Mouse (Mus musculus) kidney, embryonic 16.5 days (tissue): Measurements from ENCODE around the gene Il17re. TPM values are rescaled to one million over a fixed set of nuclear protein-coding genes. Genes with fewer than 3 reads are reported as not detected.

Experiments
- ATAC-seq: fragments of 200-750 bp; cut with Nextera tagmentation; 2 replicates; pipeline ENCODE4 v1.8.0; 2017; ENCODE audit warnings: moderate TSS enrichment; ENCODE audit not compliant: low FRiP score, low TSS enrichment
- H3K27ac ChIP-seq: fragments of 300-500 bp; sonication (generic); 2 replicates; pipeline ENCODE4 v1.5.1; 2014; ENCODE audit warnings: low read length
- H3K27me3 ChIP-seq: fragments of 300-500 bp; sonication (generic); 2 replicates; pipeline ENCODE4 v1.6.1; 2014; ENCODE audit warnings: low read length, control low read depth, mixed read lengths; ENCODE audit not compliant: insufficient read depth
- H3K36me3 ChIP-seq: fragments of 300-500 bp; sonication (generic); 2 replicates; pipeline ENCODE4 v1.6.1; 2014; ENCODE audit warnings: low read length, control low read depth, mixed read lengths; ENCODE audit not compliant: insufficient read depth
- H3K4me1 ChIP-seq: fragments of 300-500 bp; sonication (generic); 2 replicates; pipeline ENCODE4 v1.6.1; 2014; ENCODE audit warnings: low read length, control low read depth, mixed read lengths; ENCODE audit not compliant: insufficient read depth
- H3K4me2 ChIP-seq: fragments of 300-500 bp; sonication (generic); replicated peaks from 2 replicates; pipeline ENCODE4 v1.6.1; 2014; ENCODE audit warnings: low read depth, low read length
- H3K4me3 ChIP-seq: fragments of 300-500 bp; sonication (generic); 2 replicates; pipeline ENCODE4 v1.5.1; 2014; ENCODE audit warnings: mild to moderate bottlenecking, low read length
- H3K9ac ChIP-seq: fragments of 300-500 bp; sonication (generic); replicated peaks from 2 replicates; pipeline ENCODE4 v1.6.1; 2014; ENCODE audit warnings: low read length
- H3K9me3 ChIP-seq: fragments of 300-500 bp; sonication (generic); 2 replicates; pipeline ENCODE4 v1.6.1; 2016; ENCODE audit warnings: low read length, control low read depth
- WGBS: fragments of 180-500 bp; shearing (Covaris S2); extraction: QIAGEN DNeasy Blood & Tissue Kit; methylation state at CpG from one replicate; pipeline ENCODE4 v1.1.7; 2014; 5-methylcytosine and 5-hydroxymethylcytosine counted together
- polyA plus RNA-seq: library from polyadenylated mRNA; unstranded; fragments of >200 nt; fragmentation: Nextera tagmentation; extraction: Ambion mirVana; gene quantifications from 2 replicates; pipeline ENCODE4 v1.2.1, GENCODE M21; 2015

Gene Il17re
- polyA plus RNA-seq, 1 experiment from 2014 or later = 10.1 TPM

DNA sequence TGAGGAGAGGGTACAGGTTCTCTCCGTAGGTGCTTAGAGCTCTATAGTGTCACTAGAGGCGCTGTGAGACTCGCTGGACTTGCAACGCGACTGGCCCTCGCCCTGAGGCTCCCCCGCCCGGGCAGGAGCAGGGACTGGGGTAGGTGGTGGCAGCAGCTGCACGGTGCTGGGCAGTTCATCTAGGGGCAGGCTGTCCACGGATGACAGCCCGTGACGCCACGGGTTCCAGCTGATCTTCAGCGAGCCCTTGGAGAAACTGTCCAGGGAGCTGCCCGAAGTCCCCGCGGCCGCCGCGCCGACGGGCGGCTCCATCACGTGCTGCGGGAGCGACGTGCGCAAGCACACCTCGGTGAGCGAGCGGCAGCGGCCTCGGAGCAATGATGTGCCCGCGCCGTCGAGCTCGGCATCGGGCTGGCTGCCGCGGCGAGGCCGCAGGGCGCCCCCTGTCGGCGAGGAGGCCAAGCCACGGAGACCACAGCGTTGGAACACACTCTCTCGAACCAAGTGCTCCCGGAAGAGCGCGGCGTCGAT lies 36.0 kb downstream of the Il17re start:
- H3K27ac ChIP-seq = no peak overlapping the region
- peaks cover 13% of the 10 kb centered on the region; the same call in 1 of the 2 replicates for H3K27me3 ChIP-seq
- peak; percentile 85 for ATAC-seq
- no peaks in the 10 kb centered on the region for H3K9me3 ChIP-seq
- H3K9ac ChIP-seq = peak overlapping the region; percentile 53
- H3K36me3 ChIP-seq = peaks cover 21% of the 10 kb centered on the region; the same call in 1 of the 2 replicates
- peaks cover 5% of the 10 kb centered on the region; the same call in 1 of the 2 replicates for H3K4me1 ChIP-seq
- peak overlapping the region; percentile 42 for H3K4me3 ChIP-seq
- WGBS = 3% methylated on average over 50 of the region's 54 CpGs
- peak overlapping the region; percentile 58 for H3K4me2 ChIP-seq

DNA sequence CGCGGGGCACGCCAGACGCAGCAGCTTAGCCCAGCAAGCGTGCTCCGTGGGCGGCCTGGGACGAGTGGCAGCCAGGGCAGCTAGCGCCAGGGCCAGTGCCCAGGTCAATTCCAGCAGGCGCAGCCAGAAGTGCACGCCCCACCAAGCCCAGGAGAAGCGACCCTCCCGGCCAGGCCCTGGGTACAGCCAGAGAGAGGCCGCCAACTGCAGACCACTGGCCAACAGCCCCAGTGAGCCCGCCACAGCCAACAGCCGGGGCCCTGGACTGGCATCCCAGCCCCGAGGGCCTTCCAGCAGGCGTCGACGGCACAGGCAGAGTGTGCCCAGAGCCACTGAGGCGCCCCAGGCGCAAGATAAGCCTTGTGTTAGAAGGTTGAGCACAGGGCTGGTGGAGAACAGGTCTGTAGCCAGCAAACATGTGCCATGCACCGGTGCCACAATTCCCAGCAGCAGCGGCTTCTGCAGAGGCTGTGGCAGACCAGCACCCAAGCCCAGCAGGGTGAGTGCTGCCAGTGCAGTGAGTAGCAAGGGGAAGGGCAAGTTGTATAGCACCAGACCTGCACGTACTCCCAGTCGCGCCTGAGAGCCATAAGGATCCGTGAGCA lies 36.9 kb downstream of the Il17re start:
- peak overlapping the region; percentile 42 for H3K4me3 ChIP-seq
- H3K4me2 ChIP-seq = peak overlapping the region; percentile 58
- H3K36me3 ChIP-seq = peaks cover 16% of the 10 kb centered on the region; the same call in 1 of the 2 replicates
- 44% methylated on average over 28 of the region's 28 CpGs for WGBS
- 0 out of 2 replicates have a peak, but pooled peaks have one; percentile 7 for ATAC-seq
- H3K9ac ChIP-seq = 0 out of 2 replicates have a peak overlapping the region, but pooled peaks have one; percentile 53
- H3K9me3 ChIP-seq = no peaks in the 10 kb centered on the region
- H3K4me1 ChIP-seq = peaks cover 5% of the 10 kb centered on the region; the same call in 1 of the 2 replicates
- H3K27ac ChIP-seq = no peak overlapping the region
- peaks cover 13% of the 10 kb centered on the region; the same call in 1 of the 2 replicates for H3K27me3 ChIP-seq

DNA sequence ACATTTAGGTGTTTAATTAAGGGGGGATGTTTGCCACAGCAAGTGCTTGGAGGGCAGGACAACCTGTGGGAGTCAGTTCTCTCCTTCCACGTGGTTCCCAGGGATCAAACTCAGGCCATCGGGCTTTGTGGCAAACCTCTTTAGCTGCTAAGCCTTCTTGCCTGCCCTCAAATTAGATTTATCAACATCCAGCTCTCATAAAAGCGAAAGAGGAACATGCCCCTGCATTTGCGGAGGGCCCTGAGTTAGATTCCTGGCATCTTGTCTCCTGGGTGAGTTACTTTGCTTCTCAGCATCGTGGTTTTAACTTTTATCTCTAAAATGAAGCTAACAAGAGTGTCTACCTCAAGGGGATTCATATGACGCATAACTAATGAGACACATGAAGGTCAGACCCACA lies 41.1 kb downstream of the Il17re start:
- 69% methylated on average over 6 of the region's 6 CpGs for WGBS
- Histone ChIP-seq H3K36me3 (no peaks in the 10 kb centered on the region), H3K4me1 (peaks cover 10% of the 10 kb centered on the region), H3K9me3 (no peaks in the 10 kb centered on the region), H3K9ac (no peak overlapping the region), H3K4me2 (no peak overlapping the region), H3K27me3 (peaks cover 34% of the 10 kb centered on the region), H3K4me3 (no peak overlapping the region), H3K27ac (no peak overlapping the region)
- ATAC-seq = no peak

DNA sequence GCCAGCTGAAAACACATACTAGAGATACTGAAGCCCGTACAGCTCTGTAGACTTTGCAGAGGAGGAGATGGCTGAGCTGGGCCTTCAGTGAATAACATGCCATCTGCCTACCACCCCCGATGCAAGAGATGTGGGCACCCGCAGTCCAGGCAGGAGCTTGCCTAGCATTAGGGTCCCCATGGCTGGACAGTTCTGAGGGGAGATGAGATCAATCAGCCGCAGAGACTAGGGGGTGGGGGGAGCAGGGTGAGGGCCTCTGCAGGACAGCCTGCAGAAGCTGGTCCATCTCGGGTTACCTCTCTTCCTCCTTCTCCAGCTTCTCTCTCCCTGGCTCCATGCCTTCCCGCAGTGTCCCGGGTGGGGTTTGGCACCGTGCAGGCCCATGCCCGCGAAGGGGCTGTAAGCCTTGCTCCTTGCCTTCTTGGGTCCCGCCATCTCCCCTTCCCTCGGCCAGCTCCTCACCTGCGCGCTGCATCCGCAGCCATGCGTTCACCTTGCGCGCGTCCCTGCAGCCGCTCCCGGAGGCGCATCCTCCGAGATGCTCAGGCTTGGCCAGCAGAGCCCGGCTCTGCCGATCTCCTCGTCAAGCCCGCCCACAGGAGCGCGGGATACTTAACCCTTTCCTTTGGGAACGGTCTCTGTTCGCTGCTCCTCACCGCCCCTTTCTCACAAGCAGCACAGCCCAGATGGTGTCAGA lies 43.3 kb downstream of the Il17re start, which contains the start of gene Prrt3:
Prrt3 (minus strand) TSS at position 544 of the 697 bp plus-strand sequence.
- H3K36me3 ChIP-seq = no peaks in the 10 kb centered on the region
- H3K27me3 ChIP-seq = peaks cover 20% of the 10 kb centered on the region
- ATAC-seq = peak; percentile 74
- H3K27ac ChIP-seq = no peak within 1 kb of the TSS
- peak within 1 kb of the TSS; percentile 62 for H3K9ac ChIP-seq
- peaks cover 5% of the 10 kb centered on the region for H3K4me1 ChIP-seq
- H3K9me3 ChIP-seq = no peaks in the 10 kb centered on the region
- H3K4me3 ChIP-seq = peak within 1 kb of the TSS; percentile 45
- peak within 1 kb of the TSS; percentile 59 for H3K4me2 ChIP-seq
- WGBS = 2% methylated on average over 32 of the region's 32 CpGs

DNA sequence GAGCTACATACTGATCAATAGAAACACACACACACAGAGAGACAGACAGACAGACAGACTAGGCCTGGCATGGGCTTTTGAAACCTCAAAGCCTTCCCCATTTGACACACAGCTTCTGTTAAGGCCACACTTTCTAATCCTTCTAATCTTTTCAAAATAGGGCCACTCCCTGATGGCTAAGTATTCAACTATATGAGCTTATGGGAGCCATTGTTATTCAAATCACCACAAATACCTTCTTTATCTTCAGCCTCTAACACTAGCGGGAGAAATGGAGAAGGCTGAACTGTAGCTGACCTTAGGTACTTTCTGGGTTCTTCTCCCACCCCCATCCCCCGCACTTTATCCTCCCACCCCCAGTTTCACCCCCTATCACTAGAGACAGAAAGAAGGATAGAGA lies 44.5 kb downstream of the Il17re start:
- H3K36me3 ChIP-seq = no peaks in the 10 kb centered on the region
- no peak overlapping the region for H3K27ac ChIP-seq
- no peak for ATAC-seq
- no peak overlapping the region for H3K9ac ChIP-seq
- no peak overlapping the region for H3K4me2 ChIP-seq
- peaks cover 5% of the 10 kb centered on the region for H3K4me1 ChIP-seq
- H3K27me3 ChIP-seq = peaks cover 20% of the 10 kb centered on the region
- H3K4me3 ChIP-seq = no peak overlapping the region
- WGBS = 91% methylated on average over 2 of the region's 2 CpGs
- no peaks in the 10 kb centered on the region for H3K9me3 ChIP-seq

DNA sequence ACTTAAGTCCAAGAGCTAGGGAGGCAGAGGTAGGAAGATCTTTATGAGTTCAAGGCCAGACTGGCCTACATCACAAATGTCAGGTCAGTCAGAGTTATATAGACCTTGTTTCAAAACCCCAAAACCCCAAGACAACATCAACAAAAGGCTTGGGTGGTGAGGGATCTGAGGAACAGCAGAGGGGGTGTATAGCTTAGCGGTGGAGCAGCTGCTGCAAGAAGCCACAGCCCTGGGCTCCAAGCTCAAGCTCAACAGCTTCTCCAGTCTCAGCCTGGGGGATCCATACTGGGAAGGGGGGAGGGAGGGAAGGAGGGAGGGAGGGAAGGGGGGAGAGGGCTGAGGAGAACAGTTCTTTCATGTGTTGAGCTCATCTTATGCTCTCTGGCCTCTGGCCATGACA lies 47.4 kb downstream of the Il17re start:
- Histone ChIP-seq H3K4me1 (peaks cover 8% of the 10 kb centered on the region), H3K36me3 (no peaks in the 10 kb centered on the region), H3K4me3 (no peak overlapping the region), H3K27me3 (peaks cover 19% of the 10 kb centered on the region), H3K27ac (no peak overlapping the region), H3K4me2 (no peak overlapping the region), H3K9me3 (no peaks in the 10 kb centered on the region), H3K9ac (no peak overlapping the region)
- 83% methylated on average over 1 of the region's 1 CpGs for WGBS
- ATAC-seq = no peak

DNA sequence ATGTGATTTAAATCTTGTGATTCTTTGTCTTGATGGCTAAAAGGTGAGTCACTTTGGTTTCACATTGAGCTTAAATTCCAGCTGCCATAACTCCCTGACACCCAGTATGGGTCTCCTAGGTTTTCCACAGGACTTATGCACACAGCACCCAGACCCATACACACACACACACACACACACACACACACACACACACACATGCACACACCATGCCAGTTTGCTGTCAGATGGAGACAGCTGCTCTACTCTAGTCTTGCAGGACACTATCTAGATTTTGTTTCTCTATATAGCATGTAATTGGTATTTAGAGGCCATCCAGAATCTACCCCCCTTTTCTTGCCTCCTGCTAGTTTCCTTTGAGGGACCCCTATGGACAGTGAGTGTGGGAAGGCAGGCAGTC lies 48.8 kb downstream of the Il17re start:
- H3K4me3 ChIP-seq = no peak overlapping the region

DNA sequence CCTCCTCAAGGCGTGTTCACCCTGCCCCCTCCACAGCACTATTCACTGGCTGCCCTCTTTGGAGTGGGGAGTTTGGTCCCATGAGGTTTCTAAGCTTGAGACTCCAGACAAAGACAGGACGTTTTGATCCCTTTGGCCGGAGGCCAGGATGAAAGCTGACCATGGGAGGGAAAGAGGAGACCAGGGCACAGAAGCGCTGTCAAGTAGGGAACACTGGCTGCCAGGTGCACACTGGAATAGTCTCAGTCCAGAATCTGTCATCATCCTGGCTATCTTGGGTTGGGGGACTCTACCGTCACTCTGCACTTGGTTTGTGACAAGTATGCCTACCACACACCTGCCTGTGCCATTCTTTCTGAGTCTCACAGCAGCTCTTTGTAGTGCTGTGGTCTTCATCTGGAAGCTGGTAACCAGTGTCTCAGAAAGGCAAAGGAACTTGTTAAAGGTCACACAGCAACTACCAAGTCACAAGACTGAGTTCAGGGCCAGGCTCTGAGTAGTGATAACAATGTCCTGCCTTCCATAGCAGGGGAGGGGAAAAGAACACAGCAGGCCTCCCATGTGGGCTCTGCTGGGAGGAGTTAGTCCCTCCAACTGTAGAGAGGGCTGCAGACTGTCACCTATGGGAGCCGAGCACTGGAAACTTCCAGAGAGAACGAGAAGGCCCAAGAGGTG lies 50.1 kb downstream of the Il17re start:
- Histone ChIP-seq H3K4me2 (no peak overlapping the region), H3K9ac (no peak overlapping the region), H3K36me3 (peaks cover 2% of the 10 kb centered on the region; the same call in 1 of the 2 replicates), H3K4me3 (no peak overlapping the region), H3K27me3 (no peaks in the 10 kb centered on the region), H3K27ac (no peak overlapping the region), H3K9me3 (no peaks in the 10 kb centered on the region), H3K4me1 (0 out of 2 replicates have a peak, but pooled peaks cover 4% of the 10 kb centered on the region)
- ATAC-seq = 0 out of 2 replicates have a peak, but pooled peaks have one; percentile 6
- 58% methylated on average over 7 of the region's 7 CpGs for WGBS

More for the DNA sequence above, 48.8 kb downstream of the Il17re start:
- Histone ChIP-seq H3K27ac (no peak overlapping the region), H3K9ac (no peak overlapping the region), H3K27me3 (peaks cover 6% of the 10 kb centered on the region), H3K9me3 (no peaks in the 10 kb centered on the region), H3K4me2 (no peak overlapping the region), H3K36me3 (no peaks in the 10 kb centered on the region), H3K4me1 (0 out of 2 replicates have a peak, but pooled peaks cover 4% of the 10 kb centered on the region)
- ATAC-seq = no peak

DNA sequence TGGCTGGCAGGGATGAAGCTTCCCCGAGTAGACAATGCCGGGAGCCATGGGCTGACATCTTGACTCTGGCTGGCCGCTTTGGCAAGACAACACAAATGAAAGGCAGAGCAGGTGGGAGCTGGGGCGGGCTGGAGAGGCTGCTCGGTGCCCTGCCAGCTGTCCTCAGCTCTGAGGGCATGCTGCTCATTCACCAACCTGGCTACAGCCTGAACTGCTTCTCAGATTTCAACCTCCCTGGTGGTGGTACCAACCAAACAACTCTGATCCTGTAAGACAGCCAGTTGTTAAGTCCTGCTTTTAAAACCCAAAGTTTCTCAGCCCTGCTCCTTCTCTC lies 50.6 kb downstream of the Il17re start:
- peaks cover 7% of the 10 kb centered on the region for H3K36me3 ChIP-seq
- no peaks in the 10 kb centered on the region for H3K9me3 ChIP-seq
- no peak overlapping the region for H3K4me2 ChIP-seq
- H3K4me1 ChIP-seq = 0 out of 2 replicates have a peak, but pooled peaks cover 4% of the 10 kb centered on the region
- ATAC-seq = 0 out of 2 replicates have a peak, but pooled peaks have one; percentile 15
- WGBS = 39% methylated on average over 5 of the region's 5 CpGs
- H3K4me3 ChIP-seq = no peak overlapping the region
- no peak overlapping the region for H3K27ac ChIP-seq
- H3K27me3 ChIP-seq = no peaks in the 10 kb centered on the region
- no peak overlapping the region for H3K9ac ChIP-seq
